Mouse (Mus musculus) retina, embryonic 14.5 days (tissue): ENCODE results near the gene Galnt10.

Experiments used
- DNase-seq: peaks from one replicate; pipeline ENCODE4 v3.0.0-alpha.2; 2015; ENCODE audit warnings: low spot score

Galnt10 gene

GRCm38 (mm10) chr11:57645018-57645559, at the start of gene Galnt10:
Gene Galnt10 (plus strand): TSS chr11:57645442.
- peak; percentile 88 for DNase-seq

- DNase-seq = no peak
Measured at GRCm38 (mm10) chr11:57595899-57596298, 49.3 kb upstream of the Galnt10 start.

GRCm38 (mm10) chr11:57598161-57598560, 47.1 kb upstream of the Galnt10 start:
- no peak for DNase-seq

- DNase-seq = no peak
Measured at GRCm38 (mm10) chr11:57599304-57599703, 45.9 kb upstream of the Galnt10 start.

GRCm38 (mm10) chr11:57600113-57600512, 45.1 kb upstream of the Galnt10 start:
- DNase-seq = no peak

GRCm38 (mm10) chr11:57600621-57601121, 44.6 kb upstream of the Galnt10 start:
- peak; percentile 54 for DNase-seq

- no peak for DNase-seq
Measured at GRCm38 (mm10) chr11:57601806-57602455, 43.3 kb upstream of the Galnt10 start.

- DNase-seq = no peak
Measured at GRCm38 (mm10) chr11:57605086-57605485, 40.2 kb upstream of the Galnt10 start.

- DNase-seq = no peak
Measured at GRCm38 (mm10) chr11:57605660-57606059, 39.6 kb upstream of the Galnt10 start.

- DNase-seq = no peak
Measured at GRCm38 (mm10) chr11:57614502-57614901, 30.7 kb upstream of the Galnt10 start.

GRCm38 (mm10) chr11:57615286-57615685, 30.0 kb upstream of the Galnt10 start:
- no peak for DNase-seq

GRCm38 (mm10) chr11:57615871-57616270, 29.4 kb upstream of the Galnt10 start:
- DNase-seq = no peak

- DNase-seq = peak; percentile 60
Measured at GRCm38 (mm10) chr11:57617526-57618264, 27.5 kb upstream of the Galnt10 start.

- DNase-seq = no peak
Measured at GRCm38 (mm10) chr11:57621472-57621871, 23.8 kb upstream of the Galnt10 start.

GRCm38 (mm10) chr11:57621876-57622275, 23.4 kb upstream of the Galnt10 start:
- no peak for DNase-seq

- DNase-seq = no peak
Measured at GRCm38 (mm10) chr11:57624490-57624893, 20.8 kb upstream of the Galnt10 start.

GRCm38 (mm10) chr11:57625465-57625864, 19.8 kb upstream of the Galnt10 start:
- DNase-seq = no peak

GRCm38 (mm10) chr11:57627086-57627735, 18.0 kb upstream of the Galnt10 start:
- DNase-seq = peak; percentile 44

GRCm38 (mm10) chr11:57631805-57632485, 13.3 kb upstream of the Galnt10 start:
- DNase-seq = no peak

- DNase-seq = no peak
Measured at GRCm38 (mm10) chr11:57633006-57633405, 12.2 kb upstream of the Galnt10 start.

- DNase-seq = peak; percentile 23
Measured at GRCm38 (mm10) chr11:57633975-57634585, 11.2 kb upstream of the Galnt10 start.
